Mouse (Mus musculus) CD4-positive, CD25-positive, alpha-beta regulatory T cell, adult 9 weeks (primary cell): ENCODE data around the gene Tgm4. TPM values are rescaled to one million over a fixed set of nuclear protein-coding genes. Genes with fewer than 3 reads are reported as not detected.

Experiments used
- polyA plus RNA-seq: library from polyadenylated mRNA; unstranded; fragments of 100-300 nt; shearing (Covaris generic); gene quantifications from one replicate; pipeline ENCODE4 v1.2.1, GENCODE M21; 2017

Gene Tgm4
- polyA plus RNA-seq: 0.93 TPM

GRCm38 (mm10) chr9:123034426-123034825 is at the start of gene Tgm4:
Gene Tgm4 (plus strand): TSS chr9:123034726.

GRCm38 (mm10) chr9:123020995-123021631 is 13.4 kb upstream of the Tgm4 start, which contains the start of gene Tmem42:
Gene Tmem42 (plus strand): TSS chr9:123021326.

GRCm38 (mm10) chr9:123112805-123113521 is 78.4 kb downstream of the Tgm4 start, which contains the start of the genes Zdhhc3 and Exosc7:
Gene Zdhhc3 (minus strand): TSS chr9:123113205.
Gene Exosc7 (plus strand): TSS chr9:123113215.

Other genes starting within 250 kb of the Tgm4 start
- 18.4 TPM for gene Tcaim, start 229.2 kb upstream of the Tgm4 start, polyA plus RNA-seq
- 1.7 TPM for gene Gm35549, start 190.7 kb upstream of the Tgm4 start, polyA plus RNA-seq
- gene Zfp445, start 168.7 kb upstream of the Tgm4 start, polyA plus RNA-seq: 109 TPM
- gene Zkscan7, start 149.0 kb upstream of the Tgm4 start, polyA plus RNA-seq: 4.9 TPM
- not detected for gene Zfp105, start 111.7 kb upstream of the Tgm4 start, polyA plus RNA-seq
- gene 1110059G10Rik, start 83.7 kb upstream of the Tgm4 start, polyA plus RNA-seq: 37.2 TPM
- gene Kif15, start 83.7 kb upstream of the Tgm4 start, polyA plus RNA-seq: 6.5 TPM
- 13.7 TPM for gene Tmem42, start 13.4 kb upstream of the Tgm4 start, polyA plus RNA-seq
- gene Zdhhc3, start 78.5 kb downstream of the Tgm4 start, polyA plus RNA-seq: 10.9 TPM
- gene Exosc7, start 78.5 kb downstream of the Tgm4 start, polyA plus RNA-seq: 119 TPM
- gene Clec3b, start 116.2 kb downstream of the Tgm4 start, polyA plus RNA-seq: not detected
- 3.7 TPM for gene Cdcp1, start 181.3 kb downstream of the Tgm4 start, polyA plus RNA-seq
- gene Tmem158, start 226.0 kb downstream of the Tgm4 start, polyA plus RNA-seq: 0.53 TPM